Mouse (Mus musculus) heart, postnatal 14 days (tissue): ENCODE measurements around the gene Coq8a. TPM values are rescaled to one million over a fixed set of nuclear protein-coding genes. Genes with fewer than 3 reads are reported as not detected.

Source experiments
- DNase-seq, 2 experiments: peaks; one replicate each; pipeline ENCODE4 v3.0.0; 2021 to 2022
- intact Hi-C: fragments of 180-260 bp; cut with DNase I; formaldehyde crosslinking; loops from one replicate; pipeline ENCODE4 v1.15.1; 2025
- total RNA-seq, 2 experiments: library from RNA; stranded (reverse); gene quantifications; 2 replicates each; pipeline ENCODE4 v1.2.3; 2021

Coq8a gene
- total RNA-seq, 2 experiments from 2014 or later: 741 to 790 TPM

DNA sequence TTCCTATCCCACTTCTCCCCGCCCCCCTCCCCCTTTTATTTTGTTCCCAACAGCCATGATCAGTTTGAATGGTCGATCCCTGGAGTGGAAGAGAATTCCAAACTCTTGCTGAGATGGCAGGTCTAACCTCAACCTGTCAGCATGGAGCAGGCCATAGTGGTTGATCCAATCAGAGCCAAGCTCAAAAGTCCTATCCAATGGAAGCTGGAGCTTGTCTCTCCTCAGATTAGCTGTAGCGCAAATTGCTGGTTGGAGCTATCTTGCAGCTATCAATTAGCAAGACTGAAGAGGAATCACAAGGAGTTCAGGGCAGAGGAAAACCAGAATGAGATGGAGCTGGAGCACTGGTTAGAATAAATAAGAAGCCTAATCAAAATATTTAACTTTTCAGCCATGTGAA is 9.0 kb upstream of the Coq8a start:
- no peak for DNase-seq
- intact Hi-C loops: no loop called here

DNA sequence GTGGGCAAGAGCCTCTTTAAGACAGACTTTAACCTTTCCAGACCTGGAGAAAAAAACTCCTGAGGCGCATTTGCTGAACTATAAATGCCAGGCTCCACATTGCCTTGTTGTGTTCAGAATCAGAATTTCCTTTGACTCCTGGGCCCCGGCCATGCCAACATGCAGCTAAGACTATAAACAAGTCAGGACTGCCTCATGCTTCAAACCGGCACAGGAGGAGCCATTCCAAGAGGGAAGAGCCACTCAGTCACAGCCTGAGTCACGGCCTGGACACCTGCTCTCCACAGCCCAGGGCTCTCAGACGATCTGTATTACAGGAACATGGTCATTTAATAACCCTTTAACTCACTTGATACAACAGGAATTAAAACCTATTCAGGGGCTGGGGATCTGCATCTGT is 1.3 kb upstream of the Coq8a start:
- no peak for DNase-seq
- intact Hi-C loops: no loop called here

DNA sequence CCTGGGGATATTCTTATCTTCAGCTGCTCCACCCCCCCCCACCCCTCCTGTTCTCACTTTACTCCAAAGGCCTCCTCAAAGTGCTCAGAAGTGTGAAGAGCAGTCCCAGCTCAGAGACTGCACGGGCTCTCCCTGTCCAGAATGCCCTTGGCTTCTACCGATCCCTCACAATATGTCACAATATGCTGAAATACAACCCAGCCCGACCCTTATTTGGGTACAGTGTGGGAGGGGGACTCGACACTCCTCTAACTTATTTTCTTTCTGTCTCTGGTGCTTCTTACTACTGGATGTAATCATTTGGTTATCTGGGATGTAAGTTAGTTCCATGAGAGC is 281 bp upstream of the Coq8a start:
- DNase-seq: no peak
- intact Hi-C loops: no loop called here

DNA sequence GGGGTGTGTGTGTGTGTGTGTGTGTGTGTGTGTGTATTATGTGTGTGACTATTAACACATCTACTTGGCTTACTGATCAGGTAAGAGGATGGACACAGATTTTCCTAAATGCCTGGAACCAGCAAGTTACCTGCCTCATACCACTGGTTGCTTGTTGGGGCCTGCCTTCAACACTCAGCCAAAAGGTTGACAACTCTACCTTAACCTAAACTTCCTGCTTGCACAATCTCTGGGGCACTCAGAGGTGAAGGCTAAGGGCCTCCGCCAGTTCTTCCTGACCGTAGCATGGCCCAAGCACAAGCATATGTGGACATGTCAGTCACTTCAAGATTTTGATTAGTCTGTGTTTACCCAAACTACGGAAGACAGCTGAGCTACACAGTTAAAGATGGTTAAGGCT is 1.4 kb downstream of the Coq8a start:
- intact Hi-C loops: no loop called here
- DNase-seq: no peak

DNA sequence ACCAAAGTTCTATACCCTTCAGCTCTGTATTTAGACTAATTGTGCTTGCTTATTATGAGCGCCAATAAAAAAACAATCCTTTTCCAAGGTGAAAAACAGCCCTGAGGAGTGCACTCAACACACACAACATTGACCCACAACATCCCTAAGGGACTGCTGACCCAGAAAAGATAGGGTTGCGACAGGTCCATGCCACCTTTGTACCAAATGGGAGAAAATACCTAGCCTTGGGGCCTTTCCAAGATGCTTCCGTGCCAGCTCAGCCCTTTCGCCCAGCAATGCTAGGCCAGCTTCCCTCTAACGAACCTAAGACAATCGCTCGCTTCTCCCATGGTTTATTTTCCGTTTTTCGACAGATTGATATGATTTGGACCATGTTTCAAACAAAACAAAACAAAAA is 2.9 kb downstream of the Coq8a start:
- intact Hi-C loops: no loop called here
- DNase-seq: no peak

DNA sequence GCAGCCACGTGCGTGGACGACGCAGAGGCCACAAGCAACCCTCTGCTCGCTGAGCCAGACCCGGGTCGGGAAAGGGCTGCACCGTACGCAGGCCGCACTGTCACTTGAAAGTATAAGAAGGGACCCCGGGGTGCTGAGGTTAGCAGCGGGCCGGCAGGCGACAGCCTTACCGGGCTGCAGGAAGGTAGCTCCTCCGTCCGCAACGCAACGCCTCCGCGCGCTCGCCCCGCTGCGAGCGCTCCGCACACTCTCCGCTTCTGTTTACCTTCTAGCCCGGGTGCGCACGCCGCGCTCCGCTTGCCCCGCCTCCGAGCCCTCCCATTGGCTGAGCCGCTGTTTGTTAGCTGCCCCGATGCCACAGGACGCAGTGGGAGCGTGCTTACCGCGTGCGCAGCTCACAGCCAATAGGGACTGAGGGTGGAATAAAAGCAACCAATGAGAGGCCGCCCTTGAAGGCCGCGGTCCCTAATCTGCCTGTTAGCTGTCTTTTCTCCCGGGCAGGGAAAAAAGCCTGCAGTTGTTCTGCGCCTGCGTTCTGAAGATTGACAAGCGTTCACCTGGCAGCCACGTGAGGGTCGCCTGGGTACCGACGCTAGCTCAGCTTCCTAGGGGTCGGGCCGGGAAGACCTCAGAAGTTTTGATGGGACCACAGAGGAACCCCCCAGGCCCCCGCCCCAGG is 3.6 kb downstream of the Coq8a start:
- intact Hi-C loops: no loop called here
- DNase-seq: peak; percentile 97 to 98

DNA sequence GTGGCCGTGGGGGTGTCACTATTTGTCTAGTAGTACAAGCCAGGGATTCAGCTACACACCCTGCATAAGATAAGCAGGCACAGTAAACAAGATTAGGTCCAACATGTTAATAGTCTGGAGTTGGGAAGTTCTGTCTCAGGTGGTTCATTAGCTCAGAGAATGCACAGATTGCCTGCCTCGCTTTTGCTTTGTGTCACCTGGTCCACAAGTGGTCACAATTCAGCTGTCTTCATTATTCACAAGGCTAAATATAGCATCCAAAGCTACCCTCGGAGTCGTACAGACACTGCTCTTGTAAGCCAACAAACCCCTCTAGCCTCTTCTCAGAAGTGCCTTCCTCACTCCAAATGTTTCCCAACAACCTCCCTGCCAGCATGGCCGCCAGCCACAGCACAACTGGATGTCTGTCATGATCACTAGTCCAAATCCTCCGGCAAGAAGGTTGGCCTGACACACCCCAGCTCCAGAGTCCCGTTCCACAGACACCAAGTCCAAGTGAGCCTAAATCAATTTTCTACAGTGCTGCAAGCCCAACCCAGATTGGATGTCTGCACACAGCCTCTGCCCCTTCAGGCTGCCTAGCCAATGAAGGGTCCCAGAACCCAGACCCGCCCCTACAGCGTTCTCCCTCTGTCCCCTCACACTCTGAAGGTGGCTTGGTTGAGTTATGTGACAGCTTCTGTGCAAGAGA is 4.5 kb downstream of the Coq8a start:
- peak; percentile 60 to 68 for DNase-seq
- intact Hi-C loops: no loop called here

DNA sequence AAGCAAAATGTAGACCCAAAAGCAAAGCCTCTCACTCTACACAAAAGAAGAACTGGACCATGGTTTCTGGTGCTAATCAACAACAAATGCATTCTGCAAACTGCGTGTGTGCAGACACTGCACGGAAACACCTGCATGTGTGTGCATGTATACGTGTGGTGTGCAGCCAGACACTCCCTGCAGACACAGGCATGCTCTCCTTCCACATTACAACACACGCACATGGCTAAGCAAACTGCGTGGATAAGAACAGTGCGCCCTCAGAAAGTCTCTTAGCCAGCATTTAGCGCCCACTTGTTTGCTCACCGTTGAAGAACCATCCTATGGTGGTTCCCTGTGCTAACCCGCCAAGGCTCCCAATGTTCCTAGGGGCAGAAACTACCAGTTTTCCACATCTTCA is 5.4 kb downstream of the Coq8a start:
- intact Hi-C loops: no loop called here
- no peak for DNase-seq

DNA sequence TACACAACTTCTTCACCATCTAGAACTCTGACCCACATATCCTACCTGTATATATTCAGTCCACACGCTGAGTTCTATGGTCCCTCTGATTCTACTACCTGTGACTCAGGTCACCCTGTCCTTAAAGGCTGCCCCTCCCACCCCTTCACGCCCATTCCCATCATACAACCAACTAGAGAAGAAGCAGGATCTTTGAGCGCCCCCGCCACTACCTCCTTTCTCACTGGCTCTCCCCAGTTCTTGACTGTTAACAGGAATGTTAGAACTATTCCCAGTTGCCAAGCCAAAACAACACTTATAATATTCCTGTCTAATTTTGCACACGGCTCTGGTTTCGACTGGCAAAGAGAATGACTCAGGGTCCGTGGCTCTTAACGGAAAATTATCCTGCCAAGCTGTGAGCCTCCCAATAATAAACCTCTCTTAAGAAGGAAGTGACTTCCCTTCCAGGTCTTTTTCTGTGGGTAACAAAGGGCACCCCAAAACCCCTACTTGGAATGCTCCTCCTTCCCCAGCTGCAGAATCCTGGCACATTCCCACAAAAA is 5.9 kb downstream of the Coq8a start:
- no peak for DNase-seq
- intact Hi-C loops: no loop called here

DNA sequence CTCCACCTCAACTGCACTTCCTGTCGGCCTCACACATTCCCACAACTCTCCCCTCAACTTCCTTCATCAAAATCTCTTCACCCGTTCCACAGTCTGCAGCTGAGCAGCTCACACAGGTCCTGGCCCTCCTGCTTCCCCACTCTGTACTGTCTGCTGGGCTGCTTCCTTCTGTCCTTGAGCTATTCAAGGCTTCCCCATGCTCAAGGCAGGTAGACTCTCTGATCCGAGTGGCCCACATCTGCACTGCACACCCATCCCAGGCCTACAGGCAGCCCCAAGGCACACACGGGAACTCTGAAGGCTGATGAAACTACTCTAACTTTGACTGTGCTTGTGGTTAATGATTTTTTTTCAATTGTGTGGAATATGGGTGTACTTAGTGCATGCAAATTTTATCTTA is 6.5 kb downstream of the Coq8a start:
- intact Hi-C loops: no loop called here
- DNase-seq: no peak

DNA sequence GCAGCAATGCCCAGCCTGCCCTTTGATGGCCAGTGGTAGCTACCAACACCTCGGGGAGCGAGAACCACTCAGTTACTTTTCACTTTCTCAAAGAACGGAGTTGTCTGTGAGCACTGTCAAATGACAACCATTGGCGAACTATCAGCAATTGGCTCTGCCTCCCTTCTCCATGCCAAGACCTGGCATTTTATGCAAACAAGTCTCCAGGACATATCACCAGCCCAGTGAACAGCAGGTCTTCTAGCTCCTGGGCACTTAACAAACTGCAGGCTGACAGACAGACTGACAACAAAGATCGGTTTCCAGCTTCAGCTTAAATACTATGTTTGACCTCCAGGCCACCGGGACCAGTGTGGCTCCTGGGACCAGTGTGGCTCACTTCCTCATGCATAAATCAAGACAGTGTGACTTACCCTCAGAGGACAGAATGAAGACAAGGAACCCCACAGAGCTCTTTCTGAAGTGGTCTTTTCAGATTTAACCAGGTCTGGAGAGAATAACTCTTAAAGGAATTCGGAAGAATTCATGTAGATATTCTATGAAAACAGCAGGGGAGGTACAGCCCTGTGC is 7.7 kb downstream of the Coq8a start:
- no peak for DNase-seq

DNA sequence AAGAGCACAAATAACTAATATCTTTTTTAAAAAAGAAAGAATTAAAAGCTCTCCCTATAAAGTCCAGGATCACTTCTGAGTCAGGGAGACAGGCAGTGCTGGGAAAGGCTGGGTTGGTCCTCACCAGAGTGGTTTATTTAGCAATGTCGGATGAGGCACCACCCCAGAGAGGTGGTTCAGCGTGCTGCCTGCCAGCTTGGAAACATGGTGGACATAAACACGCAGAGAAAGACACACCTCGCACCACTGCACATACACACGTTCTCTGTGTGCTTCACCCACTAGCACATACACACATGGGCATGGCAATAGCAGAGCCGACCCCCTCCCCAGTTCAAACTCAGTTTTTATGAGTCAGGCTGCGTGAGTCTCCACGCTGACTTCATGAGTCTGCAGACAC is 8.3 kb downstream of the Coq8a start:
- intact Hi-C loops: no loop called here

More for the DNA sequence above, 7.7 kb downstream of the Coq8a start:
- intact Hi-C loops: no loop called here

DNA sequence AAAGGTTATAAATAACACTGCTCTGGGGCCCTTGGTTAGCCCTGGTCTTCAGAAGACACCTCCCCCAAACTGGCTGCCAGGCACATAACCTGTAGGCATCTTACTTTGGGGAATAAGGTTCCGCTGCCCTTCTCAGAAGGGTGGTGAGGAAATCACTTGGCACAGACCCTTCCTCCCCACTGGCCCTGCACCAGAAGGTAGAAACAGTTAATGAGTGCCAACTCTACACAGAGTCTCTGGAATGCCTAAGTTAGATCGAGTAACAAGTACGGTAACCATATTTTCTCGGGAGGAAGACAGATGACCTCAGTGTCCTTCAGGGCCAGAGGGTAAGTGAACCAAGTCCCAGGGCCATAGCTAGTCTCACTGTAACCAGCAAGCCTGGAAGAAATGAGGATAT is 10.5 kb downstream of the Coq8a start:
- intact Hi-C loops: no loop called here
- DNase-seq: no peak

More for the DNA sequence above, 8.3 kb downstream of the Coq8a start:
- no peak for DNase-seq

DNA sequence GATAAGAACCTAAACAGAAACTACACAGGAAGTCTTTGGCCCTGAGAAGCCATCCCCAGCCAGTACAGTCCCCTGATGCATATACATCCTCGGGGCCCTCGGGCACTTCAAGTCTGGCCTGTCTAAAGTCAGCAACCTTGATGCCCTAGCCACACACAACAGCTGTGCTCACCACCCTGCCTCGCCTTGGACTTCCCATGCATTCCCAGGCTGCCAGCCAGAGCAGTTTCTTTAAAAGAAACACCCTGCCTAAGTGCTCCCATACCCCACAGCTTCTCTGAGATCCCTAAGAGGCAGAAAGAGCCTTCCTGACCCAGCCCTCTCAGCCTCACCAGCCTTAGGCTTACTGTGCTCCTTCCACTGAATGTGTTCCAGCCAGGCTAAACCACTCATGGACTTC is 13.0 kb downstream of the Coq8a start:
- intact Hi-C loops: no loop called here
- DNase-seq: no peak

DNA sequence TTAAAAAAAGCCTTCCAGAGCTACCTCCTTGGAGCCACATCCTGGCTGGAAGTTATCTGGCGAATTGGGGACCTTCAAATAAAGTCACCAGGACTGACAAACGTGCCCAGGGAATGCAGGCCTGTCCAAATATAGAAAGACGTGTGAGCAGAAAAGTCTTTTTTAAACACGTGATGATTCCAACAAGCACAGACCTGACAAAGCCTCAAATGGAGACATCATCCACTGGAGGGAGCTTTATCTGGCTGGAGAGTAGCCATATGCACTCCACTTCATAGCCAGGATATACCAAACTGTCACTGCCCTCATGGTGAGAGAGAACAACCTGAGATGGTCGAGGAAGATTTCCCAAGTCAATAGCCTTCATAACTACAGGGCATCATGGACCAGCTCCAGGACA is 13.5 kb downstream of the Coq8a start:
- intact Hi-C loops: no loop called here
- peak in 1 of 2 experiments; percentile 56 for DNase-seq

DNA sequence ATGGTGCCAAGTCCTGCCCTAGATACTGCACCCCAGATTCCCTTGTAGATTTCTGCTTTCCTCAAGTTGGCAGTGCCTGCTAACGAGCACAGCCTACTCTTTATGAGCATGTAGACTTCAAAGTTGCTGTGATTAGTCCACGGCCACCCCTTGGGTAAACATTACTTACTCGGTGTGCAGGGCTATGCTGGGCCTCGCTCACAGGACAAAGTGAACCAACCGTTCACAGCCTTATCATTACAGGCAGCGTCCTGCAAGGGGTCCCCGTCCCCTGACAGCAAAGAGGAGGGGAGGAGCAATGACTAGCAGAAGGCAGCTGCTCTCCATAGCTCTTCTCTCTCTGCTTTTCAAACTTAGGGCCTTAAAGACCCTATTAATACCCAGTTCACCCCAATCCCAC is 14.6 kb downstream of the Coq8a start:
- intact Hi-C loops: no loop called here
- DNase-seq: no peak

DNA sequence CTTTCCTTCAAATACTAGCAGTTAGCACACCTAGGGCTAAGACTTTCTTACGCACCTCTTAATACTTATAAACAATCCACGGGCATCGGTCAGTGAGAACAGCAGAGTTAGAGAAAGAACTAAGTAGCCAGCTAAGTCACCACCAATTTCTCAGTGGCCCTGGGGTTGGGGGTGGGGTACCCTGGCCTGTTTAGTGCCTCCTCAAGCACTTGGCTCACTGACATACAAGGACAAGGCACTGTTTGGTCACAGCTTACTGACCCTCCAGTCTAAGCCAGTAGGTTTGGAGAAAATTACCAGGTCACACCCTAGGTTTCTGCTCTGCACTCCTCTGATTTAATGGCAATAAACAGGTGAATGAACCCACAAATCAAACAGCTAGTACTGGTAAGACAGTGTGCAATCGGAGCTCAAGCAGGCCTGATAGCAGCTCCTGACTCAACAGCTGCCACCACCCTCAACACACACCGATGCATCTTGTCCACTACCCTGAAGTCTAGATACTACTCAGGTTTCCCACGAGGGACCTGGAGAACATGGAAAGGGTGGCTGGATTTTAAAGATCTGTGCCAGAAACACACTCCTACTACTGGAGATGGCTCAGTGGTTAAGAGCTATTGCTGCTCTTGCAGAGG is 15.8 kb downstream of the Coq8a start:
- DNase-seq: no peak
- intact Hi-C loops: no loop called here

DNA sequence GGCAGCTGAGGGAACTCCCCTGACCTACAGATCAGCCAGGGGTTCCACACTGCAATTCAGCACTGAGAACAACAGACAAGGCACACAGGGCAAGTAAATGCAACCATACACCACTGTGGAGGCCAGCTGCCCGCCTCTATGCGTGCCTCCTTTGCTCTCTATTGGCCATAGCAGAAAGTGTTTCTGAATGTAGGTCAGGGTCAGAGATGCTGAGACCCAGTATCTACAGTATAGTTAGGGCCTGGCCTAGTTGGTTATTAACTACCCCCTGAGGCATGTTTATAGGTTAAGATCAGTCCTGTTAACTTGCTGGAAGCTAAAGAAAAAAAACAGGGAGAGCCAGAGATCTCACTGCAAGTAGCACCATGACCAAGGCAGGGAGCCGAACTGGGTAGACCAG is 16.7 kb downstream of the Coq8a start:
- intact Hi-C loops: no loop called here
- no peak for DNase-seq

DNA sequence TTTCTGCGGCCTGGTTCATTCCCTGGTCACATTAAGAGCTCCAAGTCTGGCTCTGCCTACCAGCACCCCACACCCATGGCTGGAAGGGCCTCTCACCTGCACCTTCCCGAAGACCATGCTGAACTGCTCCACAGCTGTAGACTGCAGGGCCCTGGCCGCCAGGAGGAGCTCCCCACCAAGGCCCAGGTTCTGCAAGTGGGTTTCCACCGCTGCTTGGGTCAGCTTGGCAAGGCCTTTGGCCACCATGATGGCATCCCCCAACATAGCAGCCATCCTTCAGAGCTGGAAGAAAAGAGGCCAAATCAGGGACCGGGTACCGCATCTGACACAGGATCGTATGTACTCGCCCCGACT is 17.5 kb downstream of the Coq8a start:
- intact Hi-C loops: no loop called here
- DNase-seq: no peak

DNA sequence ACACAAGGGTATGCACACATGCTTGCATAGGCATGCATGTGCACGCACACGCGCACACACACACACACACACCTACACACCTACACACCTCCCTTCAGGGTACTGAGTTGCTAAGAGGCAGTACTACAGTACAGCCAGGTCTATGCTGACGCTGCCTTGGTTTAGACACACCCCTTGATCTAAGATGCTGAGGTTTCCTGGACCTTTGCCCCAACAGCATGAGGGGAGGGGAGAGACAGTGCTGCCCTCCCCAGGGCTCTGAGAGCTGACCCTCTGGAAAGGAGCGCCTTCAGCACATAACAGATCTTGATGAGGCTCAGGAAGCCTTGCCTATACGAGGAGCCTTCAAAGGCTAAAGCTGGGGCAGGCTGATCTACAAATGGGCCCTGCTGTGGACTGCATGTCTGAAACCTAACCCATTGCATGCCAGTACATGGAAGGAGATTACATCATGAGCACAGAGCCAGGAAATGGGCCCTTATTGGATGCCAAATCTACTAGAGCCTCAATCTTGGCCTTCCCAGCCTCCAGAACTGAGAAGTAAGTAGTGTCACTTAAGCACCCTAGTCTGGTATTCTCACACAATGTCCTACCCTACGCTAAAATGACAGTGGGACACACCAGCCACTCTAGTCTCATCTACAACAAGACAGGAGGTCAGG is 18.0 kb downstream of the Coq8a start:
- DNase-seq: no peak
- intact Hi-C loops: no loop called here

DNA sequence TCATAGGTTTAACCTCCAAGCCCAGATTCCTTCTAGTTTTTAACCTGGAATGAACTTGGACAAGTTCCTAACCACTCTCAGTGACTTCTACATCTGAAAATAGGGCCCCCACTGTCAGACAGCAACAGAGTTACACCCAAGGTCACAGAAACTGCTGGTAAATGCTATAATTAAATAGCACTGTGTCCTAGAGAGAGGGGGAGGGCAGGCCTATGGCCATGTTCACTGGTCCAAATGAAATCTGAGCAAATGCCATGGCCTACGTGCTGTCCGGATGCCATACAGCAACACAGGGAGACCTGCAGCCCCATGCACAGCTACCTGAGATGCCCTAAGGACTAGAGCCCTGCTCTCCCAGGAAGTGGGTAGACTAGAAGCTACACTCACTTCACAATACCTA is 19.6 kb downstream of the Coq8a start:
- no peak for DNase-seq
- intact Hi-C loops: loop anchor here (5.0 kb wide), 2 partner anchors 302 to 372 kb away; partner anchors contain the start of gene Stum
